Mouse (Mus musculus): ENCODE data around the gene Cxxc4. TPM values are rescaled to one million over a fixed set of nuclear protein-coding genes. Genes with fewer than 3 reads are reported as not detected.

The Cxxc4 gene
- polyA plus RNA-seq (2015; fragmentation: Illumina TruSeq; extraction: RNeasy Lipid Tissue Mini Kit (QIAGEN cat#74804); ENCODE audit: insufficient read depth, low replicate concordance), result 1.0 TPM

DNA sequence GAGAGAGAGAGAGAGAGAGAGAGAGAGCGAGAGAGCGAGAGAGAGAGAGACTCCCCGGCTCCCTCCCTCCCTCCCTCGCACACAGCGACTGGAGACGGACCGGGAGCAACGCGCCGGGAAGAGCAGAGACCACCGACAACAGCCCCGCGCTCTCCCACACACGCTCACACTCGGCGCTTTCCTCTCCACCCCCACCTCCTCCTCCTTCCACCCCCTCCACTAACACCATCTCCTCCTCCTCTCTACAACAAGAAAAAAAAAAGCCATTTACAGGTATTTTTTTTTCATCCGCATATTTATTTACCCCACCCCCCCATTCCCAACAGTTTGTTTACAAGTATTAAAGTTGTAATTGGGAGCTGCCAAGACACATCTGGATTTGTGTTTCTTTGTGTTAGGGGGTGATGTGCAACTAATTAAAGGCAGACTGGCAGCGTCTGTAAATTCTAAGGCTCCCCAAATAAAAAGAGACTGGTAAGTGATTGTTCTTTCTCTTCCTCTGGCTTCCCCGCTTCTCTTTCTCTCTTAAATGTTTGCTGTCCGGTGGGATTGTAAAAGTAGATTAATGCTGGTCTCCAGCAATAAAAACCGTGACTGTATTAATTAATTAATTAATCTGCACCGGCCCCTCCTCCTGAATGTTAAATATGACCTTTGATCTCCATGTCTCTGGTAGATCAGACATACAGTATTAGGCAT, at the start of gene Cxxc4:
Gene Cxxc4, plus strand, starts transcription at position 71 of the 699 bp plus-strand sequence.

Data from spleen, adult 10 weeks (tissue).